Mouse (Mus musculus): Measurements from ENCODE around the gene Capn1.

The Capn1 gene

GRCm38 (mm10) chr19:5951631-5952030 is 64.1 kb downstream of the Capn1 start:
- no peak for DNase-seq

- DNase-seq: no peak
These were observed 65.5 kb downstream of the Capn1 start for GRCm38 (mm10) chr19:5950218-5950617.

- no peak for DNase-seq
These were observed 69.8 kb downstream of the Capn1 start for GRCm38 (mm10) chr19:5945891-5946290.

- no peak for DNase-seq
These were observed 70.7 kb downstream of the Capn1 start for GRCm38 (mm10) chr19:5945027-5945426.

GRCm38 (mm10) chr19:5944145-5944544 is 71.6 kb downstream of the Capn1 start:
- no peak for DNase-seq

GRCm38 (mm10) chr19:5943404-5943803 is 72.3 kb downstream of the Capn1 start:
- no peak for DNase-seq

GRCm38 (mm10) chr19:5942581-5942980 is 73.1 kb downstream of the Capn1 start:
- no peak for DNase-seq

GRCm38 (mm10) chr19:5940656-5941055 is 75.0 kb downstream of the Capn1 start:
- no peak for DNase-seq

- DNase-seq: peak; percentile 93
These were observed 75.5 kb downstream of the Capn1 start for GRCm38 (mm10) chr19:5940173-5940572.

- peak; percentile 54 for DNase-seq
These were observed 76.0 kb downstream of the Capn1 start for GRCm38 (mm10) chr19:5939715-5940114.

Measured in cerebellum, adult 9-10 months (tissue).